In the genomic region with DNA sequence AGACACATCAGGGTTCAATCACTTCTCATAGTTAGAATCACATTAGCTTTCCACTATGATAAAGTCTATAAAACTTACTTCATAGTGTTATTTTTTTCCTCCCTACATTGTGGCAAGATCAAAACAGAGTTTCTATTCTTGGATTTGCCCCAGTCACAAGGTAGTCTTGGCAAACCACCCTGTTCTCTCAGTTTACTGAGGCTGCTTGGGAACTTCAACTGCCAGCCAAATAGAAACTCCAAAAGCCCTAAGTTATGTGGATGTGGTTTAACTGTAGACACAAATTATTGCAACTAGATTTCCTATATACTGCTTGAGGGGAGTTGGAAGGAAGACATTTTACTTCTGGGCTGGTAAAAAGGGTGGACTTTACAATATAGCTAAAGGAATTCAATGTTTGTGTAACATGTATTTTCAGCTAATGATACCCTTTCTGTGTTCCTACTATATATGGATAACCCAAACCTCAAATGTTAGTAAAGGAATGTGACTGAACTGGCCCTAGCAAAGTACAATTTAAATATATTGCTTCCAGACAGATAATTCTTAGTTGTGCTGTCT, we compare ENCODE assay signal across 8 mouse cellular contexts. TPM values are rescaled to one million over a fixed set of nuclear protein-coding genes. Genes with fewer than 3 reads are reported as not detected.
DNase-seq lines count a peak whose midpoint lies in the region; ATAC-seq and TF ChIP-seq lines count a peak whose summit lies in the region.

A gene (plus strand): TSS at position 511 of the 561 bp plus-strand sequence.

- intact Hi-C loops in left cerebral cortex, postnatal 25 days (cut with DNase I) = loop anchor here (2.0 kb wide), 1 partner anchor 63 kb away; a partner anchor contains a TSS

- ATAC-seq in embryonic facial prominence, embryonic 12.5 days (ENCODE audit: insufficient number of reproducible peaks, insufficient read depth, low FRiP score, low TSS enrichment) = no peak
- no peak for ATAC-seq in heart, embryonic 13.5 days (ENCODE audit: extremely low read depth, insufficient number of reproducible peaks, low FRiP score, low TSS enrichment)
- ATAC-seq in neural tube, embryonic 14.5 days (ENCODE audit: low read depth) = no peak
- no peak for ATAC-seq in erythroblast, adult 5-6 weeks (replicated peaks; ENCODE audit: low FRiP score, poor library complexity, severe bottlenecking)

- H3K36me3 ChIP-seq in testis, adult 2 months (ENCODE audit: control insufficient read depth, insufficient read depth, low read length) = peaks cover 6% of the 10 kb centered on the region
- no peaks in the 10 kb centered on the region for H3K36me3 ChIP-seq in embryonic facial prominence, embryonic 12.5 days
- peaks cover 17% of the 10 kb centered on the region for H3K36me3 ChIP-seq in heart, embryonic 13.5 days
- 0 out of 2 replicates have a peak, but pooled peaks cover 3% of the 10 kb centered on the region for H3K36me3 ChIP-seq in neural tube, embryonic 14.5 days (ENCODE audit: control insufficient read depth, insufficient read depth, low read length)

- peaks cover 11% of the 10 kb centered on the region for H3K4me1 ChIP-seq in testis, adult 2 months (ENCODE audit: control insufficient read depth, insufficient read depth, low read length)
- peaks cover 22% of the 10 kb centered on the region for H3K4me1 ChIP-seq in embryonic facial prominence, embryonic 12.5 days
- H3K4me1 ChIP-seq in heart, embryonic 13.5 days = peaks cover 47% of the 10 kb centered on the region
- H3K4me1 ChIP-seq in neural tube, embryonic 14.5 days (ENCODE audit: control insufficient read depth, insufficient read depth, low read length) = peaks cover 6% of the 10 kb centered on the region; the same call in 1 of the 2 replicates

- H3K9me3 ChIP-seq in embryonic facial prominence, embryonic 12.5 days = no peaks in the 10 kb centered on the region
- no peaks in the 10 kb centered on the region for H3K9me3 ChIP-seq in heart, embryonic 13.5 days
- no peaks in the 10 kb centered on the region for H3K9me3 ChIP-seq in neural tube, embryonic 14.5 days (ENCODE audit: control insufficient read depth, low read length)

- DNase-seq in testis, postnatal 10 days (ENCODE audit: low spot score) = no peak
- peak in 1 of 2 experiments; percentile 48 for DNase-seq in left cerebral cortex, postnatal 25 days (ENCODE audit: low spot score in 2 of 2)
- no peak for DNase-seq in urinary bladder, adult 18-20 months (ENCODE audit: low spot score in 2 of 2)

- H3K9ac ChIP-seq in embryonic facial prominence, embryonic 12.5 days = peak within 1 kb of the TSS; percentile 46
- peak within 1 kb of the TSS; percentile 85 for H3K9ac ChIP-seq in heart, embryonic 13.5 days
- peak within 1 kb of the TSS; percentile 68 for H3K9ac ChIP-seq in neural tube, embryonic 14.5 days (replicated peaks; ENCODE audit: low read depth, low read length)

- H3K27ac ChIP-seq in testis, adult 2 months (ENCODE audit: control insufficient read depth, insufficient read depth, low read depth, low read length) = peak within 1 kb of the TSS; percentile 92
- H3K27ac ChIP-seq in embryonic facial prominence, embryonic 12.5 days = peak within 1 kb of the TSS; percentile 75
- peak within 1 kb of the TSS; percentile 78 for H3K27ac ChIP-seq in heart, embryonic 13.5 days (replicated peaks)
- peak within 1 kb of the TSS; percentile 72 for H3K27ac ChIP-seq in neural tube, embryonic 14.5 days (ENCODE audit: low read depth, low read length)

- H3K4me2 ChIP-seq in embryonic facial prominence, embryonic 12.5 days (replicated peaks) = peak within 1 kb of the TSS; percentile 92
- H3K4me2 ChIP-seq in heart, embryonic 13.5 days = peak within 1 kb of the TSS; percentile 99
- peak within 1 kb of the TSS; percentile 100 for H3K4me2 ChIP-seq in neural tube, embryonic 14.5 days (ENCODE audit: low read depth, low read length)

- TF ChIP-seq POLR2A in testis, adult 2 months (IDR thresholded peaks at IDR 0.05; ENCODE audit: control insufficient read depth, low read depth, low read length) = no peak

- no peaks in the 10 kb centered on the region for H3K27me3 ChIP-seq in testis, adult 2 months (ENCODE audit: control insufficient read depth, insufficient read depth, low read length)
- H3K27me3 ChIP-seq in embryonic facial prominence, embryonic 12.5 days = no peaks in the 10 kb centered on the region
- H3K27me3 ChIP-seq in heart, embryonic 13.5 days (replicated peaks) = no peaks in the 10 kb centered on the region
- no peaks in the 10 kb centered on the region for H3K27me3 ChIP-seq in neural tube, embryonic 14.5 days (ENCODE audit: control insufficient read depth, insufficient read depth, low read length)

- H3K4me3 ChIP-seq in testis, adult 2 months (ENCODE audit: control insufficient read depth, low read depth, low read length) = peak within 1 kb of the TSS; percentile 86
- H3K4me3 ChIP-seq in embryonic facial prominence, embryonic 12.5 days = peak within 1 kb of the TSS; percentile 43
- peak within 1 kb of the TSS; percentile 63 for H3K4me3 ChIP-seq in heart, embryonic 13.5 days
- H3K4me3 ChIP-seq in neural tube, embryonic 14.5 days (ENCODE audit: low read depth, low read length) = peak within 1 kb of the TSS; percentile 60

- no peak for TF ChIP-seq CTCF in testis, adult 2 months (IDR thresholded peaks at IDR 0.05; ENCODE audit: control insufficient read depth, insufficient read depth, insufficient replicate concordance, low read depth, low read length)

RNA-seq across cellular contexts. Expression of the gene that starts here (rescaled TPM):
- 146 and 160 TPM in 2 replicates for polyA plus RNA-seq in testis, adult 2 months (2012; rRNA removed)
- 12.4 and 15.1 TPM in 2 replicates for polyA plus RNA-seq in embryonic facial prominence, embryonic 12.5 days (2016; fragmentation: Nextera tagmentation; extraction: Ambion mirVana)
- polyA plus RNA-seq in heart, embryonic 13.5 days (2015; fragmentation: Nextera tagmentation; extraction: Ambion mirVana) = 19.0 and 25.9 TPM in 2 replicates
- total RNA-seq in left cerebral cortex, postnatal 25 days (2021) = 10 to 100 TPM; 26.3 to 29.1 TPM
- 24.2 and 29.4 TPM in 2 replicates for polyA plus RNA-seq in neural tube, embryonic 14.5 days (2014; fragmentation: Nextera tagmentation; extraction: Ambion mirVana)
- 0.77 and 2.9 TPM in 2 replicates for total RNA-seq in erythroblast, adult 5-6 weeks (2015; ENCODE audit: low replicate concordance)
- total RNA-seq in erythroblast, adult 5-6 weeks (2017; ENCODE audit: low replicate concordance) = 3.5 and 3.8 TPM in 2 replicates

Comparison
In these comparisons a context has a peak if more than half of its experiments do, and no peak if none do; other contexts are left out.
1. RNA of the gene that starts here (total RNA-seq): 26.3 to 29.1 TPM in left cerebral cortex, postnatal 25 days; 0.77 to 3.8 TPM in erythroblast, adult 5-6 weeks; every median in the first group is over 4 times any median in the second.
2. Peak in every context shown above with its lines, with median percentiles within 50 percentile points of each other: H3K27ac ChIP-seq, H3K4me3 ChIP-seq, H3K4me2 ChIP-seq and H3K9ac ChIP-seq.